Mouse (Mus musculus): Measurements from ENCODE around the gene Parva.

GRCm38 (mm10) chr7:112417598-112417997, 9.7 kb upstream of the Parva start:
- TF ChIP-seq CTCF (conservative IDR thresholded peaks at IDR 0.05; ENCODE audit: low read length) (no peak), POU5F1 (IDR thresholded peaks at IDR 0.05; ENCODE audit: borderline replicate concordance, low read length) (no peak)
